Mouse (Mus musculus) limb, embryonic 13.5 days (tissue): Measurements from ENCODE around the gene Spata21. TPM values are rescaled to one million over a fixed set of nuclear protein-coding genes. Genes with fewer than 3 reads are reported as not detected.
A peak's percentile ranks its signal among the peaks of the same experiment; 100 is the strongest.

ENCODE experiments used
- ATAC-seq: fragments of 200-750 bp; cut with Nextera tagmentation; 2 replicates; pipeline ENCODE4 v1.8.0; 2017; ENCODE audit warnings: low read depth, moderate number of reproducible peaks, moderate TSS enrichment; ENCODE audit not compliant: low FRiP score
- H3K27ac ChIP-seq: fragments of 300-500 bp; sonication (generic); 2 replicates; pipeline ENCODE4 v1.5.1; 2015; ENCODE audit warnings: inconsistent platforms, mild to moderate bottlenecking, moderate library complexity
- H3K27me3 ChIP-seq: fragments of 300-500 bp; sonication (generic); 2 replicates; pipeline ENCODE4 v1.6.1; 2015; ENCODE audit warnings: mild to moderate bottlenecking, inconsistent platforms
- H3K36me3 ChIP-seq: fragments of 300-500 bp; sonication (generic); 2 replicates; pipeline ENCODE4 v1.6.1; 2015; ENCODE audit warnings: inconsistent platforms, mild to moderate bottlenecking, moderate library complexity
- H3K4me1 ChIP-seq: fragments of 300-500 bp; sonication (generic); 2 replicates; pipeline ENCODE4 v1.6.1; 2015; ENCODE audit warnings: inconsistent platforms
- H3K4me2 ChIP-seq: fragments of 300-500 bp; sonication (generic); replicated peaks from 2 replicates; pipeline ENCODE4 v1.6.1; 2015; ENCODE audit warnings: inconsistent platforms, mild to moderate bottlenecking, moderate library complexity
- H3K4me3 ChIP-seq: fragments of 300-500 bp; sonication (generic); 2 replicates; pipeline ENCODE4 v1.5.1; 2015; ENCODE audit warnings: moderate library complexity, mild to moderate bottlenecking, inconsistent platforms
- H3K9ac ChIP-seq: fragments of 300-500 bp; sonication (generic); 2 replicates; pipeline ENCODE4 v1.6.1; 2015; ENCODE audit warnings: mild to moderate bottlenecking, inconsistent platforms
- H3K9me3 ChIP-seq: fragments of 300-500 bp; sonication (generic); 2 replicates; pipeline ENCODE4 v1.6.1; 2016; ENCODE audit warnings: inconsistent platforms
- WGBS: fragments of 180-500 bp; shearing (Covaris S2); methylation state at CpG from one replicate; pipeline ENCODE4 v1.1.7; 2015; 5-methylcytosine and 5-hydroxymethylcytosine counted together
- polyA plus RNA-seq: library from polyadenylated mRNA; unstranded; fragments of >200 nt; fragmentation: Nextera tagmentation; extraction: Ambion mirVana; gene quantifications from 2 replicates; pipeline ENCODE4 v1.2.1, GENCODE M21; 2015

Gene Spata21
- polyA plus RNA-seq, 1 experiment from 2014 or later = 0.08 TPM

GRCm38 (mm10) chr4:141108196-141108732 is 20.1 kb downstream of the Spata21 start:
- WGBS = 51% methylated on average over 10 of the region's 10 CpGs
- H3K9me3 ChIP-seq = peaks cover 6% of the 10 kb centered on the region; the same call in 1 of the 2 replicates
- peaks cover 36% of the 10 kb centered on the region for H3K36me3 ChIP-seq
- H3K4me2 ChIP-seq = no peak overlapping the region
- H3K27ac ChIP-seq = peak overlapping the region; percentile 53; the same call in 1 of the 2 replicates
- H3K4me1 ChIP-seq = no peaks in the 10 kb centered on the region
- H3K27me3 ChIP-seq = no peaks in the 10 kb centered on the region
- no peak for ATAC-seq
- H3K4me3 ChIP-seq = no peak overlapping the region
- no peak overlapping the region for H3K9ac ChIP-seq

GRCm38 (mm10) chr4:141113831-141114230 is 25.7 kb downstream of the Spata21 start:
- H3K4me2 ChIP-seq = no peak overlapping the region
- peaks cover 6% of the 10 kb centered on the region; the same call in 1 of the 2 replicates for H3K9me3 ChIP-seq
- H3K36me3 ChIP-seq = peaks cover 88% of the 10 kb centered on the region
- no peaks in the 10 kb centered on the region for H3K4me1 ChIP-seq
- no peak overlapping the region for H3K27ac ChIP-seq
- 78% methylated on average over 7 of the region's 7 CpGs for WGBS
- H3K4me3 ChIP-seq = no peak overlapping the region
- no peak overlapping the region for H3K9ac ChIP-seq
- ATAC-seq = peak; percentile 49; the same call in 1 of the 2 replicates
- H3K27me3 ChIP-seq = no peaks in the 10 kb centered on the region

GRCm38 (mm10) chr4:141114521-141114981 is 26.4 kb downstream of the Spata21 start:
- Histone ChIP-seq H3K27ac (no peak overlapping the region), H3K36me3 (peaks cover 88% of the 10 kb centered on the region)

GRCm38 (mm10) chr4:141115398-141115797 is 27.3 kb downstream of the Spata21 start:
- Histone ChIP-seq H3K4me3 (no peak overlapping the region), H3K36me3 (peaks cover 81% of the 10 kb centered on the region), H3K4me1 (0 out of 2 replicates have a peak, but pooled peaks cover under 1% of the 10 kb centered on the region), H3K27ac (no peak overlapping the region), H3K9ac (no peak overlapping the region), H3K4me2 (no peak overlapping the region), H3K27me3 (no peaks in the 10 kb centered on the region), H3K9me3 (peaks cover 4% of the 10 kb centered on the region; the same call in 1 of the 2 replicates)
- 94% methylated on average over 8 of the region's 8 CpGs for WGBS
- ATAC-seq = no peak

More at GRCm38 (mm10) chr4:141114521-141114981, 26.4 kb downstream of the Spata21 start:
- no peaks in the 10 kb centered on the region for H3K27me3 ChIP-seq
- no peaks in the 10 kb centered on the region for H3K4me1 ChIP-seq
- H3K9ac ChIP-seq = no peak overlapping the region
- no peak overlapping the region for H3K4me2 ChIP-seq
- H3K9me3 ChIP-seq = peaks cover 6% of the 10 kb centered on the region; the same call in 1 of the 2 replicates
- no peak for ATAC-seq
- H3K4me3 ChIP-seq = no peak overlapping the region
- 87% methylated on average over 6 of the region's 6 CpGs for WGBS

GRCm38 (mm10) chr4:141118691-141119090 is 30.6 kb downstream of the Spata21 start:
- H3K36me3 ChIP-seq = peaks cover 55% of the 10 kb centered on the region
- no peak overlapping the region for H3K4me2 ChIP-seq
- no peaks in the 10 kb centered on the region for H3K9me3 ChIP-seq
- ATAC-seq = no peak
- no peak overlapping the region for H3K4me3 ChIP-seq
- H3K27ac ChIP-seq = no peak overlapping the region
- H3K4me1 ChIP-seq = peaks cover 7% of the 10 kb centered on the region
- no peak overlapping the region for H3K9ac ChIP-seq
- 82% methylated on average over 4 of the region's 4 CpGs for WGBS
- no peaks in the 10 kb centered on the region for H3K27me3 ChIP-seq

- 29% methylated on average over 11 of the region's 11 CpGs for WGBS
- Histone ChIP-seq H3K9me3 (no peaks in the 10 kb centered on the region), H3K27ac (no peak overlapping the region), H3K36me3 (peaks cover 37% of the 10 kb centered on the region), H3K4me2 (no peak overlapping the region), H3K27me3 (no peaks in the 10 kb centered on the region), H3K4me1 (peaks cover 10% of the 10 kb centered on the region), H3K4me3 (no peak overlapping the region), H3K9ac (no peak overlapping the region)
- ATAC-seq = peak; percentile 55; the same call in 1 of the 2 replicates
Measured at GRCm38 (mm10) chr4:141120700-141121099, 32.6 kb downstream of the Spata21 start.

- WGBS = 80% methylated on average over 7 of the region's 7 CpGs
- H3K4me2 ChIP-seq = no peak overlapping the region
- H3K4me1 ChIP-seq = peaks cover 12% of the 10 kb centered on the region
- H3K27ac ChIP-seq = no peak overlapping the region; the same call in 1 of the 2 replicates
- H3K27me3 ChIP-seq = no peaks in the 10 kb centered on the region
- no peaks in the 10 kb centered on the region for H3K9me3 ChIP-seq
- H3K36me3 ChIP-seq = peaks cover 22% of the 10 kb centered on the region
- no peak for ATAC-seq
- no peak overlapping the region for H3K9ac ChIP-seq
- no peak overlapping the region for H3K4me3 ChIP-seq
Measured at GRCm38 (mm10) chr4:141122663-141123062, 34.5 kb downstream of the Spata21 start.

- H3K36me3 ChIP-seq = peaks cover 18% of the 10 kb centered on the region
- 29% methylated on average over 1 of the region's 1 CpGs for WGBS
- no peaks in the 10 kb centered on the region for H3K27me3 ChIP-seq
Measured at GRCm38 (mm10) chr4:141123065-141123464, 34.9 kb downstream of the Spata21 start.

GRCm38 (mm10) chr4:141129190-141129710 is 41.1 kb downstream of the Spata21 start:
- 39% methylated on average over 6 of the region's 6 CpGs for WGBS
- 0 out of 2 replicates have a peak, but pooled peaks have one; percentile 30 for ATAC-seq
- Histone ChIP-seq H3K36me3 (peaks cover 9% of the 10 kb centered on the region; the same call in 1 of the 2 replicates), H3K27ac (no peak overlapping the region), H3K4me1 (peaks cover 47% of the 10 kb centered on the region), H3K4me2 (no peak overlapping the region), H3K9ac (no peak overlapping the region), H3K4me3 (no peak overlapping the region), H3K9me3 (no peaks in the 10 kb centered on the region), H3K27me3 (no peaks in the 10 kb centered on the region)

More at GRCm38 (mm10) chr4:141123065-141123464, 34.9 kb downstream of the Spata21 start:
- Histone ChIP-seq H3K4me3 (no peak overlapping the region), H3K27ac (no peak overlapping the region; the same call in 1 of the 2 replicates), H3K4me1 (peaks cover 12% of the 10 kb centered on the region), H3K4me2 (no peak overlapping the region), H3K9me3 (no peaks in the 10 kb centered on the region), H3K9ac (no peak overlapping the region)
- ATAC-seq = no peak

- H3K4me3 ChIP-seq = no peak overlapping the region
- H3K9me3 ChIP-seq = no peaks in the 10 kb centered on the region
- no peak overlapping the region for H3K9ac ChIP-seq
- 77% methylated on average over 6 of the region's 6 CpGs for WGBS
- H3K4me1 ChIP-seq = peaks cover 59% of the 10 kb centered on the region
- peaks cover 9% of the 10 kb centered on the region; the same call in 1 of the 2 replicates for H3K36me3 ChIP-seq
- peak overlapping the region; percentile 68 for H3K27ac ChIP-seq
- 0 out of 2 replicates have a peak overlapping the region, but pooled peaks have one; percentile 35 for H3K4me2 ChIP-seq
- H3K27me3 ChIP-seq = no peaks in the 10 kb centered on the region
- no peak for ATAC-seq
Measured at GRCm38 (mm10) chr4:141130704-141131342, 42.7 kb downstream of the Spata21 start.

GRCm38 (mm10) chr4:141131531-141132061 is 43.5 kb downstream of the Spata21 start:
- no peaks in the 10 kb centered on the region for H3K9me3 ChIP-seq
- H3K4me3 ChIP-seq = no peak overlapping the region
- peak overlapping the region; percentile 68 for H3K27ac ChIP-seq
- H3K27me3 ChIP-seq = no peaks in the 10 kb centered on the region
- peak; percentile 30; the same call in 1 of the 2 replicates for ATAC-seq
- no peak overlapping the region for H3K9ac ChIP-seq
- H3K4me1 ChIP-seq = peaks cover 67% of the 10 kb centered on the region
- WGBS = 44% methylated on average over 5 of the region's 5 CpGs
- H3K36me3 ChIP-seq = peaks cover 4% of the 10 kb centered on the region; the same call in 1 of the 2 replicates
- H3K4me2 ChIP-seq = peak overlapping the region; percentile 35

- no peak overlapping the region for H3K9ac ChIP-seq
- no peak overlapping the region for H3K4me3 ChIP-seq
- WGBS = 39% methylated on average over 8 of the region's 8 CpGs
- H3K4me1 ChIP-seq = peaks cover 72% of the 10 kb centered on the region
- ATAC-seq = no peak
- peak overlapping the region; percentile 35; the same call in 1 of the 2 replicates for H3K4me2 ChIP-seq
- H3K9me3 ChIP-seq = no peaks in the 10 kb centered on the region
- H3K27ac ChIP-seq = peak overlapping the region; percentile 68
- no peaks in the 10 kb centered on the region for H3K27me3 ChIP-seq
- 0 out of 2 replicates have a peak, but pooled peaks cover 4% of the 10 kb centered on the region for H3K36me3 ChIP-seq
Measured at GRCm38 (mm10) chr4:141132191-141132590, 44.1 kb downstream of the Spata21 start.
